Comparison of ENCODE assay signal across 8 mouse cellular contexts in the genomic region with DNA sequence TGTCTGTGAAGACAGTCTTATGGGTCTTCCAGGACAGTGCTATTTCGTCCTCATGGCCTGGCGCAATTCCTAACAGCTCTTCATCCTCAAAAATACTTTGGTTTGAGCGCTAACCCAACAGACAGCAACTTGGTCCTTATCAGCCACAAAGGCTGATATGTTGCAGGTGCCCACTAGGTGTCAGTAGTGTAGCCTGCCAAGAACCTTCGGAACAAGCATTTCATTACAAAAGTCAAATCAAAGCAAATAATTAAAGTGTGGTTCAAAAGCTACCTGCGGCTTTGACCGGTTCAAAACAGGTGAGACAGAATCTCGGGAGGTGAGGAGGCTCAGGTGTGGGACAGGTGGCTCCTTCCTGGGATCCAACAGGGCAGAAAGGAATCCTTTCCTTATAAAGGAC. TPM values are rescaled to one million over a fixed set of nuclear protein-coding genes. Genes with fewer than 3 reads are reported as not detected.
A peak's percentile ranks its signal among the peaks of the same experiment; 100 is the strongest.
DNase-seq lines count a peak whose midpoint lies in the region; ATAC-seq lines count a peak whose summit lies in the region.

Gene Slc9a4 (plus strand): TSS at position 298 of the 400 bp plus-strand sequence.

- no peak for ATAC-seq in intestine, embryonic 14.5 days (replicated peaks; ENCODE audit: low FRiP score, low TSS enrichment, low read depth)
- ATAC-seq in neural tube, embryonic 14.5 days (ENCODE audit: low read depth) = 0 out of 2 replicates have a peak, but pooled peaks have one; percentile 11
- no peak for ATAC-seq in erythroblast, adult 5-6 weeks (replicated peaks; ENCODE audit: low FRiP score, poor library complexity, severe bottlenecking)

- no peak within 1 kb of the TSS for H3K4me2 ChIP-seq in intestine, embryonic 14.5 days (ENCODE audit: low read length)
- peak within 1 kb of the TSS; percentile 21; the same call in 1 of the 2 replicates for H3K4me2 ChIP-seq in neural tube, embryonic 14.5 days (ENCODE audit: low read depth, low read length)

- H3K27ac ChIP-seq in intestine, embryonic 14.5 days (ENCODE audit: low read depth) = no peak within 1 kb of the TSS
- no peak within 1 kb of the TSS for H3K27ac ChIP-seq in neural tube, embryonic 14.5 days (ENCODE audit: low read depth, low read length)

- no peaks in the 10 kb centered on the region for H3K9me3 ChIP-seq in intestine, embryonic 14.5 days (ENCODE audit: control insufficient read depth, low read length)
- no peaks in the 10 kb centered on the region for H3K9me3 ChIP-seq in neural tube, embryonic 14.5 days (ENCODE audit: control insufficient read depth, low read length)

- H3K4me1 ChIP-seq in intestine, embryonic 14.5 days (replicated peaks; ENCODE audit: control insufficient read depth, insufficient read depth, low read length) = no peaks in the 10 kb centered on the region
- H3K4me1 ChIP-seq in neural tube, embryonic 14.5 days (ENCODE audit: control insufficient read depth, insufficient read depth, low read length) = no peaks in the 10 kb centered on the region

- no peak within 1 kb of the TSS for H3K9ac ChIP-seq in intestine, embryonic 14.5 days (ENCODE audit: low read length)
- H3K9ac ChIP-seq in neural tube, embryonic 14.5 days (replicated peaks; ENCODE audit: low read depth, low read length) = no peak within 1 kb of the TSS

- no peaks in the 10 kb centered on the region for H3K36me3 ChIP-seq in intestine, embryonic 14.5 days (ENCODE audit: control insufficient read depth, insufficient read depth, low read length)
- no peaks in the 10 kb centered on the region for H3K36me3 ChIP-seq in neural tube, embryonic 14.5 days (ENCODE audit: control insufficient read depth, insufficient read depth, low read length)

- DNase-seq in layer of hippocampus, adult 11-12 months (ENCODE audit: low spot score) = peak; percentile 51
- no peak for DNase-seq in layer of hippocampus, adult 9-10 months (ENCODE audit: low spot score)
- peak; percentile 67 for DNase-seq in ZHBTc4 (ENCODE audit: low read depth, low spot score)
- peak; percentile 13 for DNase-seq in fibroblast of lung, adult 2 months (ENCODE audit: low read depth)
- peak; percentile 71 for DNase-seq in intestine, embryonic 14.5 days (ENCODE audit: low spot score)
- peak; percentile 13 to 35 for DNase-seq in left cerebral cortex, postnatal 36 days (ENCODE audit: low spot score in 2 of 2)

- intact Hi-C loops in left cerebral cortex, postnatal 36 days (cut with DNase I) = loop anchor here (1.0 to 5.0 kb wide), 3 partner anchors 79 to 265 kb away; no protein-coding TSS in a partner anchor

- 12% methylated on average over 7 of the region's 7 CpGs for WGBS in intestine, embryonic 14.5 days
- 13% methylated on average over 7 of the region's 7 CpGs for WGBS in neural tube, embryonic 14.5 days

- no peak within 1 kb of the TSS for H3K4me3 ChIP-seq in intestine, embryonic 14.5 days (ENCODE audit: low read depth, low read length)
- H3K4me3 ChIP-seq in neural tube, embryonic 14.5 days (ENCODE audit: low read depth, low read length) = no peak within 1 kb of the TSS

- H3K27me3 ChIP-seq in intestine, embryonic 14.5 days (replicated peaks; ENCODE audit: control insufficient read depth, insufficient read depth, low read length) = 0 out of 2 replicates have a peak, but pooled peaks cover 5% of the 10 kb centered on the region
- H3K27me3 ChIP-seq in neural tube, embryonic 14.5 days (ENCODE audit: control insufficient read depth, insufficient read depth, low read length) = no peaks in the 10 kb centered on the region

RNA-seq across cellular contexts. Expression of gene Slc9a4, which starts in this region (rescaled TPM):
- polyA plus RNA-seq in intestine, embryonic 14.5 days (2014; fragmentation: Nextera tagmentation; extraction: Ambion mirVana) = not detected in 2 replicates
- under 1 TPM; 0.63 to 0.76 TPM for total RNA-seq in left cerebral cortex, postnatal 36 days (2021)
- polyA plus RNA-seq in neural tube, embryonic 14.5 days (2014; fragmentation: Nextera tagmentation; extraction: Ambion mirVana) = not detected in 2 replicates
- not detected in 2 replicates for total RNA-seq in erythroblast, adult 5-6 weeks (2015; ENCODE audit: low replicate concordance)
- not detected in 2 replicates for total RNA-seq in erythroblast, adult 5-6 weeks (2017; ENCODE audit: low replicate concordance)

Comparison
In these comparisons a context has a peak if more than half of its experiments do, and no peak if none do; other contexts are left out.
1. Peak in DNase-seq in intestine, embryonic 14.5 days; RNA of the gene not detected or under 1 TPM.
2. Peak in DNase-seq in left cerebral cortex, postnatal 36 days; RNA of the gene not detected or under 1 TPM.
3. Peak in ATAC-seq and H3K4me2 ChIP-seq in neural tube, embryonic 14.5 days; RNA of the gene not detected or under 1 TPM.